ENCODE assay signal across 24 mouse cellular contexts in the genomic region with DNA sequence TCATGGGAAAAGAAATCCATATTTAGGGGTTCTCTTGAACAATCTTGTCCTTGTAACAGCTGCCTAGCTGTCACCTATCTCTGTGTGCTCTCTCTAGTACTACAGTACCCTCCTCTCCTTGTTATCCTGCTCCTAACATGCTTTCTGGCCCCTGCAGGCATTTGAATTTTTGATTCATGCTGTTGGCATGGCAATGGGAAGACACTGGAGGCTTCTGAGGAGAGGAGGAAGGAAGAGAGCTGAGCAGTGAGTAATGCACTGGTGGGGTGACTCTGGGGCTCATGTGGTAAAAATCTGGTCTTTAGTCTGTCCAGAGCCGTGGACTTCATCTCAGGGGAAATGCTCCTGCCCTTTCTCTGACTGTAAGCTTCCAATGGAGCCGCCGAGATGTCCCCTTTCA. TPM values are rescaled to one million over a fixed set of nuclear protein-coding genes. Genes with fewer than 3 reads are reported as not detected.
DNase-seq lines count a peak whose midpoint lies in the region.
"Had no signal": no experiment of that assay in that cellular context is flagged by ENCODE, and none has a peak within 500 bp of the region (broad histone marks: within the 10 kb centered on the region; RNA-seq: fewer than 3 reads in every experiment).

No protein-coding gene starts in this region.

- H3K79me2 ChIP-seq in macrophage (ENCODE audit: inconsistent target): no peaks in the 10 kb centered on the region

- peak overlapping the region; percentile 80 for H3K27ac ChIP-seq in macrophage
- H3K27ac ChIP-seq: embryonic facial prominence, embryonic 12.5 days; heart, embryonic 13.5 days; hindbrain, embryonic 12.5 days had no signal

- intact Hi-C loops in heart, postnatal 25 days (cut with DNase I): no loop called here

- 38% methylated on average over 3 of the region's 3 CpGs for WGBS in macrophage (ENCODE audit: missing documents)

- peak; percentile 77 for DNase-seq in heart, adult 11 months
- DNase-seq in heart, postnatal 25 days (ENCODE audit: low spot score): no peak
- peak; percentile 53 for DNase-seq in retina, postnatal 1 day
- no peak for DNase-seq in retina, embryonic 14.5 days (ENCODE audit: low spot score)
- DNase-seq in gastrocnemius, adult 8-10 months (ENCODE audit: low spot score in 2 of 2): no peak
- DNase-seq in urinary bladder, postnatal 36 days (ENCODE audit: low spot score in 2 of 2): no peak
- DNase-seq: cerebellum, adult 11-12 months; cerebellum, postnatal 36 days; gastrocnemius, postnatal 36 days; kidney, adult 11 months; kidney, postnatal 25 days; lung, adult 18-20 months; lung, postnatal 4 days had no signal

- no peaks in the 10 kb centered on the region for H3K36me3 ChIP-seq in macrophage (ENCODE audit: inconsistent target)
- H3K36me3 ChIP-seq: embryonic facial prominence, embryonic 12.5 days; heart, embryonic 13.5 days; hindbrain, embryonic 12.5 days had no signal

- no peak overlapping the region for H3K4me3 ChIP-seq in macrophage (ENCODE audit: inconsistent target)
- H3K4me3 ChIP-seq: embryonic facial prominence, embryonic 12.5 days; heart, embryonic 13.5 days; hindbrain, embryonic 12.5 days had no signal

RNA-seq across cellular contexts. Expression of gene Raly, which starts 5.6 kb away (rescaled TPM):
- total RNA-seq in heart, postnatal 25 days (2021): 100 to 1,000 TPM in 1 of 2 experiments, 10 to 100 TPM in 1; 95.9 to 103 TPM
- total RNA-seq in macrophage (2018; cell fraction: chromatin; rRNA removed): 10 to 100 TPM; 39.9 to 68.0 (median 57.2) TPM
- 100 to 1,000 TPM in 22 of 26 experiments, 10 to 100 TPM in 4; 92.8 to 124 (median 110) TPM for total RNA-seq in macrophage (2018; cell fraction: cytosol; rRNA removed)
- 10 to 100 TPM; 39.2 to 77.8 (median 55.0) TPM for total RNA-seq in macrophage (2018; cell fraction: nucleus; rRNA removed)
- 115 to 167 TPM (median 115 TPM) in 3 replicates for polyA plus RNA-seq in macrophage (2018)
- total RNA-seq in gastrocnemius, adult 8-10 months (2022): 10 to 100 TPM; 54.8 to 69.4 (median 58.4) TPM

RNA-seq across cellular contexts. Expression of gene a, which starts 5.9 kb away (rescaled TPM):
- not detected for total RNA-seq in heart, postnatal 25 days (2021)
- total RNA-seq in macrophage (2018; cell fraction: chromatin; rRNA removed): not detected
- not detected for total RNA-seq in macrophage (2018; cell fraction: cytosol; rRNA removed)
- total RNA-seq in macrophage (2018; cell fraction: nucleus; rRNA removed): not detected
- polyA plus RNA-seq in macrophage (2018): not detected in 3 replicates
- total RNA-seq in gastrocnemius, adult 8-10 months (2022): not detected
- total RNA-seq: gastrocnemius, postnatal 36 days; left cerebral cortex, postnatal 25 days; MEL; neutrophil, adult 5-6 weeks had no signal
- polyA plus RNA-seq: CD4-positive, CD25-positive, alpha-beta regulatory T cell, adult 4 months; urinary bladder, adult 2 months had no signal

RNA-seq across cellular contexts. Expression of gene Gm14214, which starts 15.5 kb away (rescaled TPM):
- not detected for total RNA-seq in heart, postnatal 25 days (2021)
- not detected for total RNA-seq in macrophage (2018; cell fraction: chromatin; rRNA removed)
- not detected for total RNA-seq in macrophage (2018; cell fraction: cytosol; rRNA removed)
- total RNA-seq in macrophage (2018; cell fraction: nucleus; rRNA removed): not detected
- polyA plus RNA-seq in macrophage (2018): not detected in 3 replicates
- total RNA-seq in gastrocnemius, adult 8-10 months (2022): not detected
- total RNA-seq: gastrocnemius, postnatal 36 days; layer of hippocampus, postnatal 10 days; left cerebral cortex, postnatal 25 days; MEL; neutrophil, adult 5-6 weeks had no signal
- polyA plus RNA-seq: CD4-positive, CD25-positive, alpha-beta regulatory T cell, adult 4 months; embryonic facial prominence, embryonic 12.5 days; frontal cortex, adult 2 months; heart, embryonic 13.5 days; hindbrain, embryonic 12.5 days; urinary bladder, adult 2 months had no signal

Comparison
In these comparisons a context has a peak if more than half of its experiments do, and no peak if none do; other contexts are left out.
1. DNase-seq: peak in heart, adult 11 months (single experiment) and retina, postnatal 1 day (single experiment); none in heart, postnatal 25 days (single experiment), retina, embryonic 14.5 days (single experiment), gastrocnemius, adult 8-10 months (0 of 2) and urinary bladder, postnatal 36 days (0 of 2).